Mouse (Mus musculus) urinary bladder, postnatal 4 days (tissue): ENCODE results near the gene Gm45062.

Experiments used
- DNase-seq, 2 experiments: peaks; one replicate each; pipeline ENCODE4 v3.0.0; 2021 to 2022; ENCODE audit warnings: low spot score in 2 of 2

The Gm45062 gene

GRCm38 (mm10) chr6:8474316-8474715 is 215.1 kb downstream of the Gm45062 start:
- no peak for DNase-seq

- DNase-seq: no peak
Observed at GRCm38 (mm10) chr6:8474820-8475219, 215.6 kb downstream of the Gm45062 start.

GRCm38 (mm10) chr6:8479176-8479575 is 219.9 kb downstream of the Gm45062 start:
- no peak for DNase-seq

GRCm38 (mm10) chr6:8484437-8485275 is 225.4 kb downstream of the Gm45062 start:
- no peak for DNase-seq

GRCm38 (mm10) chr6:8485414-8486175 is 226.3 kb downstream of the Gm45062 start:
- DNase-seq: no peak

GRCm38 (mm10) chr6:8486391-8487043 is 227.3 kb downstream of the Gm45062 start:
- DNase-seq: no peak

GRCm38 (mm10) chr6:8487044-8487853 is 228.0 kb downstream of the Gm45062 start:
- no peak for DNase-seq

- DNase-seq: no peak
Observed at GRCm38 (mm10) chr6:8488249-8488648, 229.0 kb downstream of the Gm45062 start.

GRCm38 (mm10) chr6:8489266-8489665 is 230.0 kb downstream of the Gm45062 start:
- no peak for DNase-seq

GRCm38 (mm10) chr6:8489938-8490585 is 230.8 kb downstream of the Gm45062 start:
- DNase-seq: no peak

GRCm38 (mm10) chr6:8492248-8492647 is 233.0 kb downstream of the Gm45062 start:
- DNase-seq: no peak

- no peak for DNase-seq
Observed at GRCm38 (mm10) chr6:8495109-8495826, 236.0 kb downstream of the Gm45062 start.

- DNase-seq: no peak
Observed at GRCm38 (mm10) chr6:8495827-8496222, 236.6 kb downstream of the Gm45062 start.

GRCm38 (mm10) chr6:8497234-8497867 is 238.1 kb downstream of the Gm45062 start:
- no peak for DNase-seq

- no peak for DNase-seq
Observed at GRCm38 (mm10) chr6:8497868-8498257, 238.6 kb downstream of the Gm45062 start.

GRCm38 (mm10) chr6:8498961-8499360 is 239.7 kb downstream of the Gm45062 start:
- no peak for DNase-seq

- DNase-seq: no peak
Observed at GRCm38 (mm10) chr6:8503953-8504352, 244.7 kb downstream of the Gm45062 start.

GRCm38 (mm10) chr6:8504521-8505228 is 245.4 kb downstream of the Gm45062 start:
- DNase-seq: no peak

GRCm38 (mm10) chr6:8506631-8507030 is 247.4 kb downstream of the Gm45062 start:
- DNase-seq: no peak
